ENCODE assay signal across 9 mouse cellular contexts in the genomic region with DNA sequence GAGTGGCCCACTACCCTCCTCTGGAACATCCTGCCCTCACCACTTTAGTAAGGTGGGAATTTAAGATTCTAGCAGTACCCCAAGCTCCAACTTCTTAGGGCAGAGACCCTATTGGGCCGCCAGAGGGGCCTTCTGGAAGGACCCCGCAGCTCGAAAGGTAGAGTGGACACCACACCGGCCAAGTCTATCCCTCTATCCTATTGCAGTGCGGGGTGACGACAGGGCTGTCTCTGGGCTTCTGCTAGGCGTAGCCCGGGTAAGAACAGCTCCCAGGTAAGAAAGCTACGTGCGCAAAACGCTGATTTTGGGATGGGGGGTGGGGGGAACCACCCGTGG. TPM values are rescaled to one million over a fixed set of nuclear protein-coding genes. Genes with fewer than 3 reads are reported as not detected.
DNase-seq lines count a peak whose midpoint lies in the region; ATAC-seq and TF ChIP-seq lines count a peak whose summit lies in the region.
"Had no signal": no experiment of that assay in that cellular context is flagged by ENCODE, and none has a peak within 500 bp of the region (broad histone marks: within the 10 kb centered on the region; RNA-seq: fewer than 3 reads in every experiment).

No protein-coding gene starts in this region.

- no peak overlapping the region for H3K27ac ChIP-seq in kidney, embryonic 16.5 days (ENCODE audit: low read length)
- H3K27ac ChIP-seq in embryonic facial prominence, embryonic 12.5 days = no peak overlapping the region
- H3K27ac ChIP-seq in hindbrain, embryonic 16.5 days (ENCODE audit: low read depth, low read length) = peak overlapping the region; percentile 94
- H3K27ac ChIP-seq in midbrain, postnatal 0 days (ENCODE audit: low read depth, low read length) = no peak overlapping the region

- no peaks in the 10 kb centered on the region for H3K36me3 ChIP-seq in kidney, embryonic 16.5 days (ENCODE audit: insufficient read depth, low read length)
- peaks cover under 1% of the 10 kb centered on the region; the same call in 1 of the 2 replicates for H3K36me3 ChIP-seq in embryonic facial prominence, embryonic 12.5 days
- no peaks in the 10 kb centered on the region for H3K36me3 ChIP-seq in hindbrain, embryonic 16.5 days (ENCODE audit: control insufficient read depth, insufficient read depth, low read length)
- no peaks in the 10 kb centered on the region for H3K36me3 ChIP-seq in midbrain, postnatal 0 days (ENCODE audit: insufficient read depth, low read length)

- H3K9ac ChIP-seq in kidney, embryonic 16.5 days (replicated peaks; ENCODE audit: low read length) = peak overlapping the region; percentile 51; the same call in 1 of the 2 replicates
- peak overlapping the region; percentile 70; the same call in 1 of the 2 replicates for H3K9ac ChIP-seq in embryonic facial prominence, embryonic 12.5 days
- H3K9ac ChIP-seq in hindbrain, embryonic 16.5 days (ENCODE audit: low read depth, low read length) = peak overlapping the region; percentile 93
- H3K9ac ChIP-seq in midbrain, postnatal 0 days (replicated peaks; ENCODE audit: low read length, poor library complexity, severe bottlenecking) = peak overlapping the region; percentile 81

- WGBS in kidney, embryonic 16.5 days = 17% methylated on average over 12 of the region's 12 CpGs
- 4% methylated on average over 12 of the region's 12 CpGs for WGBS in embryonic facial prominence, embryonic 12.5 days
- WGBS in hindbrain, embryonic 16.5 days = 5% methylated on average over 12 of the region's 12 CpGs
- 11% methylated on average over 12 of the region's 12 CpGs for WGBS in midbrain, postnatal 0 days

- H3K9me3 ChIP-seq in kidney, embryonic 16.5 days (ENCODE audit: low read length) = no peaks in the 10 kb centered on the region
- no peaks in the 10 kb centered on the region for H3K9me3 ChIP-seq in embryonic facial prominence, embryonic 12.5 days
- no peaks in the 10 kb centered on the region for H3K9me3 ChIP-seq in hindbrain, embryonic 16.5 days (ENCODE audit: control insufficient read depth, low read length)
- no peaks in the 10 kb centered on the region for H3K9me3 ChIP-seq in midbrain, postnatal 0 days (ENCODE audit: low read length)

- peak overlapping the region; percentile 99 for H3K4me2 ChIP-seq in kidney, embryonic 16.5 days (replicated peaks; ENCODE audit: low read depth, low read length)
- peak overlapping the region; percentile 98 for H3K4me2 ChIP-seq in embryonic facial prominence, embryonic 12.5 days (replicated peaks)
- peak overlapping the region; percentile 95 for H3K4me2 ChIP-seq in hindbrain, embryonic 16.5 days (ENCODE audit: low read length)
- peak overlapping the region; percentile 95 for H3K4me2 ChIP-seq in midbrain, postnatal 0 days (ENCODE audit: low read depth, low read length, poor library complexity, severe bottlenecking)

- no peak for DNase-seq in kidney, adult 11 months
- DNase-seq in midbrain, postnatal 0 days (ENCODE audit: low spot score) = no peak
- DNase-seq in right cerebral cortex, postnatal 10 days (ENCODE audit: low spot score in 2 of 2) = no peak
- DNase-seq in right cerebral cortex, postnatal 36 days (ENCODE audit: low spot score in 2 of 2) = no peak
- DNase-seq in urinary bladder, postnatal 36 days (ENCODE audit: low spot score in 2 of 2) = no peak
- DNase-seq: kidney, adult 8-10 months had no signal

- H3K27me3 ChIP-seq in kidney, embryonic 16.5 days (ENCODE audit: insufficient read depth, low read length) = peaks cover 8% of the 10 kb centered on the region; the same call in 1 of the 2 replicates
- H3K27me3 ChIP-seq in embryonic facial prominence, embryonic 12.5 days = no peaks in the 10 kb centered on the region; the same call in 1 of the 2 replicates
- H3K27me3 ChIP-seq in hindbrain, embryonic 16.5 days (replicated peaks; ENCODE audit: control insufficient read depth, insufficient read depth, low read length) = no peaks in the 10 kb centered on the region; the same call in 1 of the 2 replicates
- no peaks in the 10 kb centered on the region for H3K27me3 ChIP-seq in midbrain, postnatal 0 days (ENCODE audit: insufficient read depth, low read length)

- peak overlapping the region; percentile 62 for H3K4me3 ChIP-seq in kidney, embryonic 16.5 days (ENCODE audit: low read length)
- peak overlapping the region; percentile 53 for H3K4me3 ChIP-seq in embryonic facial prominence, embryonic 12.5 days
- peak overlapping the region; percentile 76 for H3K4me3 ChIP-seq in hindbrain, embryonic 16.5 days (ENCODE audit: low read length)
- H3K4me3 ChIP-seq in midbrain, postnatal 0 days (ENCODE audit: low read depth, low read length) = peak overlapping the region; percentile 70

- TF ChIP-seq CTCF in midbrain, postnatal 0 days (IDR thresholded peaks at IDR 0.05) = no peak

- peak; percentile 52 for ATAC-seq in kidney, embryonic 16.5 days (ENCODE audit: low FRiP score, low TSS enrichment)
- ATAC-seq in embryonic facial prominence, embryonic 12.5 days (ENCODE audit: insufficient number of reproducible peaks, insufficient read depth, low FRiP score, low TSS enrichment) = peak; percentile 64; the same call in 1 of the 2 replicates
- peak; percentile 28; the same call in 1 of the 2 replicates for ATAC-seq in hindbrain, embryonic 16.5 days
- ATAC-seq in midbrain, postnatal 0 days (ENCODE audit: low FRiP score) = peak; percentile 11; the same call in 1 of the 2 replicates

- H3K4me1 ChIP-seq in kidney, embryonic 16.5 days (ENCODE audit: insufficient read depth, low read length) = peaks cover 11% of the 10 kb centered on the region
- H3K4me1 ChIP-seq in embryonic facial prominence, embryonic 12.5 days = 0 out of 2 replicates have a peak, but pooled peaks cover 7% of the 10 kb centered on the region
- peaks cover 7% of the 10 kb centered on the region for H3K4me1 ChIP-seq in hindbrain, embryonic 16.5 days (ENCODE audit: control insufficient read depth, insufficient read depth, low read depth, low read length)
- H3K4me1 ChIP-seq in midbrain, postnatal 0 days (ENCODE audit: insufficient read depth, low read length) = no peaks in the 10 kb centered on the region

RNA-seq across cellular contexts. Expression of a gene that starts 56.5 kb away (rescaled TPM):
- 178 and 183 TPM in 2 replicates for polyA plus RNA-seq in kidney, embryonic 16.5 days (2015; fragmentation: Nextera tagmentation; extraction: Ambion mirVana)
- 194 and 197 TPM in 2 replicates for polyA plus RNA-seq in embryonic facial prominence, embryonic 12.5 days (2016; fragmentation: Nextera tagmentation; extraction: Ambion mirVana)
- polyA plus RNA-seq in hindbrain, embryonic 16.5 days (2015; fragmentation: Nextera tagmentation; extraction: Ambion mirVana) = 179 and 183 TPM in 2 replicates
- total RNA-seq in midbrain, postnatal 0 days (2014; rRNA removed) = 87.4 and 119 TPM in 2 replicates
- 184 and 197 TPM in 2 replicates for polyA plus RNA-seq in midbrain, postnatal 0 days (2015; fragmentation: Nextera tagmentation; extraction: Ambion mirVana)

Comparison
In these comparisons a context has a peak if more than half of its experiments do, and no peak if none do; other contexts are left out.
1. ATAC-seq: peak in every context shown above with its lines; median percentile 64 in embryonic facial prominence, embryonic 12.5 days; 52 in kidney, embryonic 16.5 days; 28 in hindbrain, embryonic 16.5 days; 11 in midbrain, postnatal 0 days.